Mouse (Mus musculus) heart, adult 2 months (tissue): Measurements from ENCODE around the gene Rad17. TPM values are rescaled to one million over a fixed set of nuclear protein-coding genes. Genes with fewer than 3 reads are reported as not detected.

Experiments
- DNase-seq, 2 experiments: peaks; one replicate each; pipeline ENCODE4 v3.0.0; 2021
- H3K27ac ChIP-seq: fragments of 200-600 bp; 2 replicates; pipeline ENCODE4 v1.8.1; 2022
- H3K27me3 ChIP-seq: fragments of 200-500 bp; 2 replicates; pipeline ENCODE4 v1.6.1; 2012; ENCODE audit warnings: mild to moderate bottlenecking, low read length, inconsistent platforms, mixed read lengths; ENCODE audit not compliant: control insufficient read depth, insufficient read depth
- H3K36me3 ChIP-seq: fragments of 200-500 bp; 2 replicates; pipeline ENCODE4 v1.6.1; 2012; ENCODE audit warnings: low read length, inconsistent platforms; ENCODE audit not compliant: control insufficient read depth, insufficient read depth
- H3K4me1 ChIP-seq: fragments of 200-500 bp; 2 replicates; pipeline ENCODE4 v1.6.1; 2011; ENCODE audit warnings: low read length; ENCODE audit not compliant: control insufficient read depth, insufficient read depth
- H3K4me3 ChIP-seq: fragments of 200-600 bp; 2 replicates; pipeline ENCODE4 v1.8.1; 2022
- H3K79me2 ChIP-seq: fragments of 200-500 bp; replicated peaks from 2 replicates; pipeline ENCODE4 v1.6.1; 2012; ENCODE audit warnings: mild to moderate bottlenecking, inconsistent platforms, low read length, moderate library complexity, mixed read lengths; ENCODE audit not compliant: control insufficient read depth, insufficient read depth
- H3K9ac ChIP-seq: fragments of 200-500 bp; 2 replicates; pipeline ENCODE4 v1.6.1; 2012; ENCODE audit warnings: low read depth, mild to moderate bottlenecking, control low read depth, inconsistent platforms, low read length, mixed read lengths
- CTCF ChIP-seq: fragments of 200-600 bp; IDR thresholded peaks from 2 replicates; pipeline ENCODE4 v1.8.1; 2022; ENCODE audit warnings: antibody characterized with exemption, mild to moderate bottlenecking, moderate library complexity
- EP300 ChIP-seq: fragments of 200-500 bp; IDR thresholded peaks from 2 replicates; pipeline ENCODE4 v1.6.1; 2011; ENCODE audit warnings: low read depth, low read length, control low read depth; ENCODE audit not compliant: insufficient read depth
- POLR2A ChIP-seq: fragments of 200-500 bp; IDR thresholded peaks from 2 replicates; pipeline ENCODE4 v1.6.1; 2011; ENCODE audit warnings: mild to moderate bottlenecking, low read depth, low read length, control low read depth; ENCODE audit not compliant: insufficient read depth
- WGBS: fragments of 180-500 bp; shearing (Covaris S2); methylation state at CpG from one replicate; pipeline ENCODE4 v1.1.7; 2018; 5-methylcytosine and 5-hydroxymethylcytosine counted together
- intact Hi-C: fragments of 180-260 bp; cut with DNase I; formaldehyde crosslinking; loops from one replicate; pipeline ENCODE4 v1.15.1; 2025
- long read RNA-seq: library from polyadenylated mRNA; stranded (forward); transcript quantifications from one replicate; pipeline ENCODE4 v2.0.0, GENCODE M21; 2021
- polyA plus RNA-seq: library from polyadenylated mRNA; depleted of rRNA; stranded (reverse); fragments of >200 nt; gene quantifications from 2 replicates; pipeline ENCODE4 v1.2.3, GENCODE M21; 2012; rRNA removed
- total RNA-seq, 2 experiments: library from RNA; stranded (reverse); gene quantifications; 2 replicates each; pipeline ENCODE4 v1.2.3; 2021

Gene Rad17
- 10 to 100 TPM; 15.0 TPM for total RNA-seq
- 5.6 and 9.5 TPM in 2 replicates for polyA plus RNA-seq
- long read RNA-seq, transcript Rad17-202 (17 exons, 2,392 nt), result major isoform, 14 of 20 reads
- long read RNA-seq, partial matches to known transcripts, result 1 of 20 reads
- long read RNA-seq, other reads (novel, unspliced or antisense), result 5 of 20 reads

DNA sequence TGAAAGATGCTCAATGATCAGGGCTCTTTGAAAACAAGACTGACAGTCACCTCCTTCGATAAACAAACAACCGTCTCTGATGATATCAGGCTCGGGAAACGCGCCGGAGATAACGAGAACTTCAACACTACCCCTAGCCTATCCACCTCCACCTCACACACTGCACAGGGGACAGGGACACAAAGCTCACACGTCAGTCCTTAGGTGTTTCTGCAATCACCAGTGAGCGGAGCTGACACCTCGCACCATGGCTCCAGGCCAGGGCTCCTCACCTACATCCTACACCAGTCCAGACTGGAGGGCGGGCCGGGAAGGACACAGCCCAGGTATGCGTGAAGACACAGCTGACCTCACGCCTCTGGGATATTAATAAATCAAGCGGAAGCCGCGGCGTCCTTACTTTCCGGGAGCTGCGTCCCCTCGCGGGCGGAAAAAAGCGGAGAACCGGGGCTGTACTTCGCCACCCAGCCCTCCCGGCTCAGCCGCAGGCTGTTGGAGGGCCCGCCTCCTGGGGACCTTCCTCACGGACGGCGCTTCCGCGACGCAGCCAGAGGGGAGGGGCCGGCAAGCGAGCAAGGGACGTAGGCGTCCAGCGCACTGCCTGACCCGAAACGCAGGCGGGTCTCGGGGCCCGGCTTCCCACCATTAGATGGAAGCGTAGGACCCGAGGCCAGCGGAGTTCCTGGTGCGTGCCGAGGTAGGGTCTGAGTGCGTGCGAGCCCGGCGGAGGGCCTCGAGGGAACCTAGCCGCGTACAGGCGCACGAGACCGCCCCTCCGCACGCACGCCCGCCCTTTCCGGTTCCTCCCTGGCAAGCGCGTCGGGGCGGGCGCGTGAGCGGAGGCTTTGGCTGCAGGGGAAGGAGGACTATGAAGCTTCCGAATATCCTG, at the start of gene Rad17, which contains the start of gene Ak6:
TSS of gene Rad17 (minus strand) at position 502 of the 889 bp plus-strand sequence.
TSS of gene Ak6 (plus strand) at position 430 of the 889 bp plus-strand sequence.
- no peaks in the 10 kb centered on the region for H3K27me3 ChIP-seq
- peak within 1 kb of the TSS; percentile 85 for H3K9ac ChIP-seq
- peak; percentile 95 to 99 for DNase-seq
- H3K36me3 ChIP-seq, result peaks cover 8% of the 10 kb centered on the region
- peak; percentile 68 for TF ChIP-seq POLR2A
- 0 out of 2 replicates have a peak, but pooled peaks have one; percentile 5 for TF ChIP-seq EP300
- peak; percentile 40 for TF ChIP-seq CTCF
- intact Hi-C loops, result loop anchor here (5.0 kb wide), 3 partner anchors 82 to 528 kb away; partner anchors contain the start of genes Cdk7, Gtf2h2 and Smn1
- peaks cover 3% of the 10 kb centered on the region for H3K4me1 ChIP-seq
- peak within 1 kb of the TSS; percentile 99 for H3K27ac ChIP-seq
- peak within 1 kb of the TSS; percentile 98 for H3K4me3 ChIP-seq
- under 1% methylated on average over 73 of the region's 73 CpGs for WGBS
- peaks cover 2% of the 10 kb centered on the region; the same call in 1 of the 2 replicates for H3K79me2 ChIP-seq

DNA sequence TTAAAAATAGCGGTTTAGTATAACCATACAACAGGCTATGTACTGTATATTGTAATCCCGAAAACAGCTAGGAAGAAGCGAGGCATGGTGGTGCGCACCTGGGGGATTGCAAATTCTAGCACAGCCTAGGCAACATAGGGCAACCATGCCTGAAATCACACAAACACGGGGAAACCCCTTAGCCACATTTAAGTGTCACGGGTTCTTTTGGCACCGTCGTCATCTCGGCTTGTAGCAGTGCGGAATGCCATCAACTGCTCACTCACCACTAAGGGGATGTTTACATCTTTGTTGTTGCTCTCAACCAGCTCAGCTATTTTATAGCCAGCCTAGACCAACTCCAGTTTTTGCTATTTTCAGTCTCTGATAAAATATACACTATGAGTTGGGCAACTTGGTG, 48.0 kb upstream of the Rad17 start:
- intact Hi-C loops, result no loop called here
- H3K4me3 ChIP-seq, result no peak overlapping the region
- no peak overlapping the region for H3K27ac ChIP-seq
- H3K4me1 ChIP-seq, result no peaks in the 10 kb centered on the region
- H3K27me3 ChIP-seq, result no peaks in the 10 kb centered on the region
- no peaks in the 10 kb centered on the region for H3K79me2 ChIP-seq
- no peak for DNase-seq
- H3K9ac ChIP-seq, result no peak overlapping the region
- WGBS, result 90% methylated on average over 10 of the region's 10 CpGs
- H3K36me3 ChIP-seq, result no peaks in the 10 kb centered on the region
- TF ChIP-seq EP300, result no peak
- TF ChIP-seq POLR2A, result no peak
- TF ChIP-seq CTCF, result no peak

DNA sequence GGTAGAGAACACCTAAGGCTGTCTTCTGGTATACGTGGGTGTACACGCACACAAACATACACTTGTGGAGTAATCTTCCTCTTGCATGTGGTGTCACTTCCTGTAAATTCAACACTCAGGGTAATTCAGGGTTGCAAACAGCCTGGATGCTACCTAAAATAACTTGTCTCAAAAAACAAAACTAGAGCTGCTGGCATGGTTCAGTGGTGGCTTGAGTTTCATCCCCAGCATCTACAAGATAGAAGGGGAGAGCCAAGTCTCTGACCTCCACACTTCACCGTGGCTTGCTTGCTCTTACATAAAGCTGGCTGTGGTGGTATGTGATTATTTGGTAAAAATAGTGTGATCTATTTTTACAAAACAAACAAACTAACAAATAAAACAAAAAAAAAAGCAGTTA, 46.7 kb upstream of the Rad17 start:
- Histone ChIP-seq H3K4me1 (no peaks in the 10 kb centered on the region), H3K27ac (no peak overlapping the region), H3K4me3 (no peak overlapping the region), H3K79me2 (no peaks in the 10 kb centered on the region), H3K36me3 (no peaks in the 10 kb centered on the region), H3K9ac (no peak overlapping the region), H3K27me3 (no peaks in the 10 kb centered on the region)
- TF ChIP-seq POLR2A (no peak), EP300 (no peak), CTCF (no peak)
- intact Hi-C loops, result no loop called here
- 65% methylated on average over 3 of the region's 3 CpGs for WGBS
- no peak for DNase-seq

DNA sequence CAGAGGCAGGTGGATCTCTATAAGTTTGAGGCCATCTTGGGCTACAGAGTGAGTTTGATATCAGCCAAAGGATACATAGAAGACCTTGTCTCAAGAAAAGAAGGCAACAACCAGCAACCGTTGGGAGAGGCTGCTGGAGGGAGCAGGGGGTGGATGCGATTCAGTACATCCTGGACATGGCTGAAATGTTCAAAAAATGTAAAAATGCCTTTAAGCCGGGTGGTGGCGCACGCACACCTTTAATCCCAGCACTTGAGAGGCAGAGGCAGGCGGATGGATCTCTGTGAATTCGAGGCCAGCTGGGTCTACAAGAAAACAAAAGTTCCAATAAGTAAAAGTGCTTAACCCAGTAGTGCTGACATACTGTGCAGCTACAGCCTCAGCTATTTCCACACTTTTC, 36.7 kb upstream of the Rad17 start:
- TF ChIP-seq EP300 (no peak), CTCF (0 out of 2 replicates have a peak, but pooled peaks have one; percentile 3)
- H3K4me3 ChIP-seq, result no peak overlapping the region
- intact Hi-C loops, result no loop called here
- WGBS, result 70% methylated on average over 7 of the region's 7 CpGs
- no peaks in the 10 kb centered on the region for H3K4me1 ChIP-seq
- H3K9ac ChIP-seq, result no peak overlapping the region
- H3K27ac ChIP-seq, result no peak overlapping the region
- H3K27me3 ChIP-seq, result no peaks in the 10 kb centered on the region
- no peaks in the 10 kb centered on the region for H3K36me3 ChIP-seq
- no peak for DNase-seq
- no peaks in the 10 kb centered on the region for H3K79me2 ChIP-seq

DNA sequence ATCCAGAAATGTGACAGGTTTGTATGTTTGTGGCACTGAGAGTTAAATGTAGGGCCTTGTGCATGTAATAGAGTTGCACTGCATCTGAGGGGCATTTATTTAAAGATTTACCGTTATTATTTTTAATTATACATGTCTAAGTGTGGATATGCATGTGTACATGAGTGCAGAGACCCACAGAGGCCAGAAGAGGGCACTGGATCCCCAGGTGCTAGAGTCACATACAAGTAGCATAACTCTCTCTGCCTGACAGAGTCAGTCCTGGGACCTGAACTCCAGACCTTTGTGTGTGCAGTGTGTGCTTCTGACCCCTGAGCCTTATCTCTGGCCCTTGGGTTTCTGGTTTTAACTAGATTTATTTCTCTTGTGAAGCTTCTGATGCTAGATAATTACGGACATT, 33.5 kb upstream of the Rad17 start:
- H3K27me3 ChIP-seq, result no peaks in the 10 kb centered on the region
- H3K79me2 ChIP-seq, result no peaks in the 10 kb centered on the region
- DNase-seq, result no peak
- TF ChIP-seq CTCF (peak; percentile 53), POLR2A (no peak)
- H3K9ac ChIP-seq, result no peak overlapping the region
- no peaks in the 10 kb centered on the region for H3K36me3 ChIP-seq
- no peak overlapping the region for H3K27ac ChIP-seq
- intact Hi-C loops, result no loop called here
- H3K4me3 ChIP-seq, result no peak overlapping the region
- no peaks in the 10 kb centered on the region for H3K4me1 ChIP-seq
- WGBS, result 67% methylated on average over 2 of the region's 2 CpGs

DNA sequence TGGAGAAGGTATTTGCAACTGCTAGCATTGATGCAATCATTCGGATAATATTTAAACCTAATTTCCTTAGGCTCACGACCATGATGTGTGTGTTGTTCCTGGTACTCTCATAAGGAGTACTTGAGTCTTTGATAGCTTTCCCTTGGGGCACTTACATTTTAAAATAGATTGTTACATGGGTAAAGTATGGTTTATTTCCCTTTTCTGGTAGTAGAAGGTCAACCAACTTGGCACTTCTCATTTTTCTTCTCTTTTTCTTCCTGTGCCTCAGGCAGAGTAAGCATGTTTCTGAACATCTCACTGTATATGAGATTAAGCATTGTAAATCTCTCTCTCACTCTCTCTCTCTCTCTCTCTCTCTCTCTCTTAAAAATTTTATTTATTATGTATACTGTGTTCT, 32.0 kb upstream of the Rad17 start:
- TF ChIP-seq POLR2A (no peak), EP300 (no peak), CTCF (no peak)
- Histone ChIP-seq H3K36me3 (no peaks in the 10 kb centered on the region), H3K27me3 (no peaks in the 10 kb centered on the region), H3K9ac (no peak overlapping the region), H3K4me3 (no peak overlapping the region), H3K4me1 (no peaks in the 10 kb centered on the region), H3K27ac (no peak overlapping the region), H3K79me2 (no peaks in the 10 kb centered on the region)
- WGBS, result 87% methylated on average over 2 of the region's 2 CpGs
- intact Hi-C loops, result no loop called here
- no peak for DNase-seq
